Mouse (Mus musculus): ENCODE data around the gene Myh11.
A peak's percentile ranks its signal among the peaks of the same experiment; 100 is the strongest.

- TF ChIP-seq CTCF (IDR thresholded peaks at IDR 0.05; ENCODE audit: low read depth) (peak; percentile 87), EP300 (IDR thresholded peaks at IDR 0.05; ENCODE audit: low read depth) (peak; percentile 33; the same call in 1 of the 2 replicates)
Observed at GRCm38 (mm10) chr16:14159746-14160131, 131.4 kb downstream of the Myh11 start.
